Mouse (Mus musculus): Measurements from ENCODE around the gene Ubald2. TPM values are rescaled to one million over a fixed set of nuclear protein-coding genes. Genes with fewer than 3 reads are reported as not detected.
"Not testable (repeated sequence)": the region's sequence is repeated elsewhere in the genome, so short reads cannot be mapped to it uniquely, and the experiment has no call there.

Gene Ubald2
- polyA plus RNA-seq, 1 experiment: 377 TPM

GRCm38 (mm10) chr11:116466141-116466540 lies 32.2 kb downstream of the Ubald2 start, which contains the start of gene Qrich2:
Gene Qrich2 (minus strand): TSS chr11:116466241.
- H3K9me3 ChIP-seq (ENCODE audit: control insufficient read depth, low read length): no peaks in the 10 kb centered on the region
- no peak within 1 kb of the TSS for H3K4me3 ChIP-seq (replicated peaks)
- peaks cover 14% of the 10 kb centered on the region for H3K36me3 ChIP-seq (ENCODE audit: control insufficient read depth)
- peaks cover 3% of the 10 kb centered on the region for H3K4me1 ChIP-seq (ENCODE audit: control insufficient read depth)
- peaks cover 2% of the 10 kb centered on the region; the same call in 1 of the 2 replicates for H3K27me3 ChIP-seq (ENCODE audit: control insufficient read depth)
- no peak for TF ChIP-seq GATA1 (IDR thresholded peaks at IDR 0.05; ENCODE audit: low read length)
- no peak for TF ChIP-seq TAL1 (IDR thresholded peaks at IDR 0.05; ENCODE audit: low read length)

DNA sequence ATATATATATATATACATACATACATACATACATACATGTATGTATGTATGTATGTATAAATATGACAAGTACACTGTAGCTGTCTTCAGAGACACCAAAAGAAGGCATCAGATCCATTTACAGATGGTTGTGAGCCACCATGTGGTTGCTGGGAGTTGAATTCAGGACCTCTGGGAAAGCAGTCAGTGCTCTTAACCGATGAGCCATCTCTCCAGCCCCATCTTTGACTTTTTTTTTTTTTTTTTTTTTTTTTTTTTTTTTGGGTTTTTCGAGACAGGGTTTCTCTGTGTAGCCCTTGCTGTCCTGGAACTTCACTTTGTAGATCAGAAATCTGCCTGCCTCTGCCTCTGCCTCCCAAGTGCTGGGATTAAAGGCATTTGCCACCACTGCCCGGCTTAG lies 34.4 kb downstream of the Ubald2 start:
- H3K27me3 ChIP-seq (ENCODE audit: control insufficient read depth); H3K4me3 ChIP-seq (replicated peaks); H3K9me3 ChIP-seq (ENCODE audit: control insufficient read depth, low read length); H3K4me1 ChIP-seq (ENCODE audit: control insufficient read depth): not testable (repeated sequence)
- peaks cover 36% of the 10 kb centered on the region for H3K36me3 ChIP-seq (ENCODE audit: control insufficient read depth)

GRCm38 (mm10) chr11:116470249-116470648 lies 36.4 kb downstream of the Ubald2 start:
- Histone ChIP-seq H3K27me3 (ENCODE audit: control insufficient read depth) (peaks cover 2% of the 10 kb centered on the region; the same call in 1 of the 2 replicates), H3K36me3 (ENCODE audit: control insufficient read depth) (peaks cover 49% of the 10 kb centered on the region), H3K4me1 (ENCODE audit: control insufficient read depth) (no peaks in the 10 kb centered on the region), H3K4me3 (replicated peaks) (no peak overlapping the region), H3K9me3 (ENCODE audit: control insufficient read depth, low read length) (no peaks in the 10 kb centered on the region)
- no peak for TF ChIP-seq TAL1 (IDR thresholded peaks at IDR 0.05; ENCODE audit: low read length)
- TF ChIP-seq GATA1 (IDR thresholded peaks at IDR 0.05; ENCODE audit: low read length): no peak

GRCm38 (mm10) chr11:116470896-116471295 lies 37.0 kb downstream of the Ubald2 start:
- Histone ChIP-seq H3K9me3 (ENCODE audit: control insufficient read depth, low read length) (no peaks in the 10 kb centered on the region), H3K4me1 (ENCODE audit: control insufficient read depth) (no peaks in the 10 kb centered on the region), H3K27me3 (ENCODE audit: control insufficient read depth) (peaks cover 2% of the 10 kb centered on the region; the same call in 1 of the 2 replicates), H3K4me3 (replicated peaks) (no peak overlapping the region), H3K36me3 (ENCODE audit: control insufficient read depth) (peaks cover 55% of the 10 kb centered on the region)
- TF ChIP-seq GATA1 (IDR thresholded peaks at IDR 0.05; ENCODE audit: low read length) (no peak), TAL1 (IDR thresholded peaks at IDR 0.05; ENCODE audit: low read length) (no peak)

DNA sequence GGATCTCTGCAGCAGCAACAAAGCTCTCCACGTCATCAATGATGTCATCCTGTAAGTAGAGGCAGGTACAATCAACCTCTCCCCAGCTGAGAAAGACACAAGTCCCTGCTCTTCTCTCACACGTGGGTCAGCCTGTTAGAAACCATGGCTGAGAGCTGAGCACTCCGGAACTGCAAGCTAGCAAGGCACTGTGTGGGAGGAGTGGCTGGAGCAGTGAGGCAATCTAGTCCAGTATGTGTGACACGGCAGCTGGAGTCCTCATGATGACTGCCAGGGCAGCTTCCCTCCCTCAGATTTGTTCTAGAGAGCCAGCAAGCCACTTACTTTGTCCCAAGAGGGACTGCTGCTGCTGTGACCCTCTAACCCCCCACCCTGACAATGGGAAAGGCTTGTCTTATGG lies 38.4 kb downstream of the Ubald2 start:
- Histone ChIP-seq H3K9me3 (ENCODE audit: control insufficient read depth, low read length) (no peaks in the 10 kb centered on the region), H3K4me1 (ENCODE audit: control insufficient read depth) (no peaks in the 10 kb centered on the region), H3K4me3 (replicated peaks) (no peak overlapping the region), H3K36me3 (ENCODE audit: control insufficient read depth) (peaks cover 69% of the 10 kb centered on the region), H3K27me3 (ENCODE audit: control insufficient read depth) (no peaks in the 10 kb centered on the region)
- TF ChIP-seq GATA1 (IDR thresholded peaks at IDR 0.05; ENCODE audit: low read length): no peak
- TF ChIP-seq TAL1 (IDR thresholded peaks at IDR 0.05; ENCODE audit: low read length): no peak

DNA sequence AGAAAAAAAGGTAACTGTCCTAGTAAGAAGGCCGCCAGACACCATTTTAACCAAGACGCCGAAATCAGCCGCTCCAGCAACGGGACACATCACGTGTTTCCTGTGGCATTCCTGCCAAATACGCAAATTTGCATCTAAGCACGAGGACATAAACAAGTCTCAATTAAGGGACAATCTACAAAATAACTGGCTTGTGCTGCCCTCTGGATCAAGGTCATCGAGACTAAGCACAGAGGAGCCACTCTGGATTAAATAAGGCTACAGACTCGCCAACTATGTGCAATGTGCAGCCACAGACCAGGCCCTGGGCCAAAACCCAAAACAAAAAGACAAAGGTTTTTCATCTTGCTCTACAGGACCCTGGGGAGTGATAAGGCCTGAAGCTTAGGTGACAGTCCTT lies 42.1 kb downstream of the Ubald2 start:
- no peaks in the 10 kb centered on the region; the same call in 1 of the 2 replicates for H3K4me1 ChIP-seq (ENCODE audit: control insufficient read depth)
- H3K4me3 ChIP-seq (replicated peaks): no peak overlapping the region
- no peak for TF ChIP-seq GATA1 (IDR thresholded peaks at IDR 0.05; ENCODE audit: low read length)
- no peak for TF ChIP-seq TAL1 (IDR thresholded peaks at IDR 0.05; ENCODE audit: low read length)
- no peaks in the 10 kb centered on the region for H3K27me3 ChIP-seq (ENCODE audit: control insufficient read depth)
- H3K9me3 ChIP-seq (ENCODE audit: control insufficient read depth, low read length): no peaks in the 10 kb centered on the region
- peaks cover 91% of the 10 kb centered on the region for H3K36me3 ChIP-seq (ENCODE audit: control insufficient read depth)

- Histone ChIP-seq H3K27me3 (ENCODE audit: control insufficient read depth) (no peaks in the 10 kb centered on the region), H3K9me3 (ENCODE audit: control insufficient read depth, low read length) (no peaks in the 10 kb centered on the region), H3K4me1 (ENCODE audit: control insufficient read depth) (no peaks in the 10 kb centered on the region; the same call in 1 of the 2 replicates), H3K36me3 (ENCODE audit: control insufficient read depth) (peaks cover 91% of the 10 kb centered on the region), H3K4me3 (replicated peaks) (no peak overlapping the region)
- no peak for TF ChIP-seq TAL1 (IDR thresholded peaks at IDR 0.05; ENCODE audit: low read length)
- TF ChIP-seq GATA1 (IDR thresholded peaks at IDR 0.05; ENCODE audit: low read length): no peak
Observed at GRCm38 (mm10) chr11:116476696-116477095, 42.8 kb downstream of the Ubald2 start.

DNA sequence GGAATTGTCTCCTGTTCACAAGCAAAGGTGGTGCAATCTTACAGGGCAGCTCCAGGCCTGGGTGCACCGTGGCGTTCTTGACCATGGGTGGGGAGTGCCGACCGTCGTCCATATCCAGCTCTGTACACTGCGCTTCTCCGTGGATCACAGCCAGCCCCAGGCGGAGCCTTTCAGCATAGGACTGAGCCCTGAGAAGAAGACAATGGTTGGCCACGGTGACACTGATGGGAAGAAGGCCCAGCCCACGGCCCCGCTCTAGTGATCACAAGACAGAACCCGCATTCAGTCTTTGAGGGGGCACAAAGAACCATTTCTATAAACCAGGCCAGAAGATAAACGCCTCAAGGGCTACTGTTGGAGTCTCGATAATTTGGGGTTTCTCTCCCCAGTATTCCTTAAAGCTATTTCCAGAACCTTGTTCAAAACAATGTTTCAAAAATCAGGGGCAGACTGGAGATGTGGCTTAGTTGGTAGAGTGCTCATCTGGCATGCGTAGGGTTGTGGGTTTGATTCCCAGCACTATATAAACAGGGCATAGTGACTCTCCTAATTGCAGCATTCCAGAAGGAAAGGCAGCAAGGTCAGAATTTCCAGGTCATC lies 43.4 kb downstream of the Ubald2 start:
- TF ChIP-seq TAL1 (IDR thresholded peaks at IDR 0.05; ENCODE audit: low read length): no peak
- no peak for TF ChIP-seq GATA1 (IDR thresholded peaks at IDR 0.05; ENCODE audit: low read length)
- Histone ChIP-seq H3K36me3 (ENCODE audit: control insufficient read depth) (peaks cover 91% of the 10 kb centered on the region), H3K9me3 (ENCODE audit: control insufficient read depth, low read length) (no peaks in the 10 kb centered on the region), H3K4me1 (ENCODE audit: control insufficient read depth) (no peaks in the 10 kb centered on the region; the same call in 1 of the 2 replicates), H3K4me3 (replicated peaks) (no peak overlapping the region), H3K27me3 (ENCODE audit: control insufficient read depth) (no peaks in the 10 kb centered on the region)

DNA sequence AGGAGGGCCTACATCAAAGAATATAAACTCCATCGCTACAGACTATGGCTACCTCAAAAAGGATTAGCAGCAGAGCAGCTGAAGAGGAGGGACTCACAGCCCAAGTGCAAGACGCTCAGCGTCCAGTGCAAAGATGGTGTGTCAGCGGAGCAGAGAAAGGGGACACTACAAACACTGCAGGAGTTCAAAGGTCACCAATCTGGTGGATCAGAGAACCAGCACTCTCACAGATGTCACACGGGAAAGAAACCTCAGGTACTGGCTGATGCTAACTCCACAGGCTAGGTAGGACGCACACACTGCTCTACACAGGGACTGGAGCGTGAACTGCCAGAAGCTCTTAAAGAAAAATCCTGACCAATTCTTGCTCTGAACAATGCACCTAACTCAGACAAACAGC lies 45.1 kb downstream of the Ubald2 start:
- Histone ChIP-seq H3K9me3 (ENCODE audit: control insufficient read depth, low read length) (no peaks in the 10 kb centered on the region), H3K4me1 (ENCODE audit: control insufficient read depth) (no peaks in the 10 kb centered on the region; the same call in 1 of the 2 replicates), H3K4me3 (replicated peaks) (no peak overlapping the region), H3K36me3 (ENCODE audit: control insufficient read depth) (peaks cover 84% of the 10 kb centered on the region), H3K27me3 (ENCODE audit: control insufficient read depth) (no peaks in the 10 kb centered on the region)
- TF ChIP-seq GATA1 (IDR thresholded peaks at IDR 0.05; ENCODE audit: low read length) (no peak), TAL1 (IDR thresholded peaks at IDR 0.05; ENCODE audit: low read length) (no peak)

- TF ChIP-seq TAL1 (IDR thresholded peaks at IDR 0.05; ENCODE audit: low read length) (no peak), GATA1 (IDR thresholded peaks at IDR 0.05; ENCODE audit: low read length) (no peak)
- Histone ChIP-seq H3K4me3 (replicated peaks) (no peak overlapping the region), H3K9me3 (ENCODE audit: control insufficient read depth, low read length) (no peaks in the 10 kb centered on the region), H3K36me3 (ENCODE audit: control insufficient read depth) (peaks cover 86% of the 10 kb centered on the region), H3K27me3 (ENCODE audit: control insufficient read depth) (no peaks in the 10 kb centered on the region), H3K4me1 (ENCODE audit: control insufficient read depth) (no peaks in the 10 kb centered on the region; the same call in 1 of the 2 replicates)
Observed at GRCm38 (mm10) chr11:116479832-116480231, 45.9 kb downstream of the Ubald2 start.

Data from erythroblast, embryonic 14.5 days (primary cell).